Mouse (Mus musculus) olfactory bulb, adult 2 months (tissue): ENCODE measurements around the gene Atrx. TPM values are rescaled to one million over a fixed set of nuclear protein-coding genes. Genes with fewer than 3 reads are reported as not detected.
"Not testable (repeated sequence)": the region's sequence is repeated elsewhere in the genome, so short reads cannot be mapped to it uniquely, and the experiment has no call there.

Experiments used
- H3K27ac ChIP-seq: fragments of 200-500 bp; 2 replicates; pipeline ENCODE4 v1.5.1; 2012; ENCODE audit warnings: low read depth, low read length; ENCODE audit not compliant: insufficient read depth
- H3K4me1 ChIP-seq: fragments of 200-500 bp; 2 replicates; pipeline ENCODE4 v1.6.1; 2012; ENCODE audit warnings: low read length; ENCODE audit not compliant: control insufficient read depth, insufficient read depth
- H3K4me3 ChIP-seq: fragments of 200-500 bp; 2 replicates; pipeline ENCODE4 v1.5.1; 2012; ENCODE audit warnings: mild to moderate bottlenecking, low read depth, low read length, moderate library complexity; ENCODE audit not compliant: insufficient read depth
- CTCF ChIP-seq: fragments of 200-500 bp; IDR thresholded peaks from 2 replicates; pipeline ENCODE4 v1.5.1; 2012; ENCODE audit warnings: low read depth, mild to moderate bottlenecking, low read length, moderate library complexity; ENCODE audit not compliant: insufficient read depth
- POLR2A ChIP-seq: fragments of 200-500 bp; IDR thresholded peaks from 2 replicates; pipeline ENCODE4 v1.6.1; 2012; ENCODE audit warnings: mild to moderate bottlenecking, low read depth, low read length, moderate library complexity; ENCODE audit not compliant: insufficient read depth
- WGBS: fragments of 180-500 bp; shearing (Covaris S2); methylation state at CpG from one replicate; pipeline ENCODE4 v1.1.7; 2018; 5-methylcytosine and 5-hydroxymethylcytosine counted together
- polyA plus RNA-seq: library from polyadenylated mRNA; stranded (reverse); fragments of >200 nt; gene quantifications from 2 replicates; pipeline ENCODE4 v1.2.4, GENCODE M21; 2012; ENCODE audit warnings: low replicate concordance; ENCODE audit not compliant: missing spikeins, insufficient read depth, insufficient read length

Atrx gene
- polyA plus RNA-seq: 338 and 824 TPM in 2 replicates

- TF ChIP-seq POLR2A: 0 out of 2 replicates have a peak, but pooled peaks have one; percentile 16
- no peak for TF ChIP-seq CTCF
- WGBS: 19% methylated on average over 41 of the region's 42 CpGs
- H3K4me1 ChIP-seq: peaks cover 5% of the 10 kb centered on the region; the same call in 1 of the 2 replicates
- H3K4me3 ChIP-seq: peak within 1 kb of the TSS; percentile 62
- H3K27ac ChIP-seq: peak within 1 kb of the TSS; percentile 99
Observed at GRCm38 (mm10) chrX:105928861-105929477, at the start of gene Atrx. Gene Atrx, minus strand, starts transcription at chrX:105929403.

- WGBS: 83% methylated on average over 14 of the region's 14 CpGs
- not testable (repeated sequence) for H3K27ac ChIP-seq, H3K4me1 ChIP-seq, H3K4me3 ChIP-seq
Observed at GRCm38 (mm10) chrX:105957091-105957490, 27.9 kb upstream of the Atrx start.

GRCm38 (mm10) chrX:105953999-105954398, 24.8 kb upstream of the Atrx start:
- TF ChIP-seq CTCF: no peak
- no peak for TF ChIP-seq POLR2A
- WGBS: 85% methylated on average over 2 of the region's 2 CpGs
- no peak overlapping the region for H3K4me3 ChIP-seq
- H3K4me1 ChIP-seq: no peaks in the 10 kb centered on the region
- no peak overlapping the region for H3K27ac ChIP-seq

GRCm38 (mm10) chrX:105946357-105946756, 17.2 kb upstream of the Atrx start:
- H3K4me3 ChIP-seq: no peak overlapping the region

GRCm38 (mm10) chrX:105939245-105939644, 10.0 kb upstream of the Atrx start:
- WGBS: 88% methylated on average over 7 of the region's 7 CpGs
- no peaks in the 10 kb centered on the region for H3K4me1 ChIP-seq
- H3K27ac ChIP-seq: no peak overlapping the region
- H3K4me3 ChIP-seq: no peak overlapping the region
- TF ChIP-seq CTCF: no peak
- TF ChIP-seq POLR2A: no peak

More at GRCm38 (mm10) chrX:105946357-105946756, 17.2 kb upstream of the Atrx start:
- TF ChIP-seq CTCF (no peak), POLR2A (no peak)
- Histone ChIP-seq H3K27ac (no peak overlapping the region), H3K4me1 (no peaks in the 10 kb centered on the region)
- 56% methylated on average over 1 of the region's 1 CpGs for WGBS

GRCm38 (mm10) chrX:105937736-105938135, 8.5 kb upstream of the Atrx start:
- Histone ChIP-seq H3K4me1 (no peaks in the 10 kb centered on the region), H3K4me3 (no peak overlapping the region), H3K27ac (no peak overlapping the region)
- TF ChIP-seq CTCF (no peak), POLR2A (no peak)
- 79% methylated on average over 2 of the region's 2 CpGs for WGBS

GRCm38 (mm10) chrX:105934341-105934740, 5.1 kb upstream of the Atrx start:
- H3K4me3 ChIP-seq: no peak overlapping the region
- 44% methylated on average over 5 of the region's 5 CpGs for WGBS
- TF ChIP-seq CTCF (no peak), POLR2A (no peak)
- no peak overlapping the region for H3K27ac ChIP-seq
- no peaks in the 10 kb centered on the region for H3K4me1 ChIP-seq

- WGBS: 33% methylated on average over 8 of the region's 8 CpGs
- peak overlapping the region; percentile 62 for H3K4me3 ChIP-seq
- H3K27ac ChIP-seq: peak overlapping the region; percentile 61
- peaks cover 5% of the 10 kb centered on the region; the same call in 1 of the 2 replicates for H3K4me1 ChIP-seq
- no peak for TF ChIP-seq POLR2A
- TF ChIP-seq CTCF: no peak
Observed at GRCm38 (mm10) chrX:105929478-105930038, 355 bp upstream of the Atrx start.
